19 mouse cellular contexts compared by ENCODE assay signal in the genomic region with DNA sequence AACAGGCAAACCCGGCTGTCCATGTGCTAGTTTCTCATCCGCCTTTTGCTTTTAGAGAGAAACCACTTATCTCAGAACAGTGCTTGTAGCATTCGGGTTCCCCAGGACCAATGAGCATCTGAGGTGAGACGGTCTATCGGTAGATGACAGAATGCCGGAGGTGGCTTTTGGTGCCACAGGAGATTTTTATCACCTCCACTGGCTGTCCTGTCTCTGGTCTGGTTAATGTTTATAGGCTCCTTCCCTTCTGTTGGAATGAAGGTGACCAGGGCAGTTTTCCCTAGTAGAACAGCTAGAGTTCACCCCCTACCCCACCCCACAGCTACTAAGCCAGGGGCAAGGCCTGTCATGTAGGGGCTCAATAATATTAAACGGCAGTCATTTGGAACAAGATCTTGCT.
"Had no signal": no experiment of that assay in that cellular context is flagged by ENCODE, and none has a peak within 500 bp of the region (broad histone marks: within the 10 kb centered on the region; RNA-seq: fewer than 3 reads in every experiment).

No protein-coding gene starts in this region.

- H3K4me3 ChIP-seq: midbrain, embryonic 10.5 days; midbrain, embryonic 12.5 days; myocyte; neural tube, embryonic 13.5 days; neural tube, embryonic 15.5 days had no signal

- H3K36me3 ChIP-seq: midbrain, embryonic 10.5 days; midbrain, embryonic 12.5 days; neural tube, embryonic 13.5 days; neural tube, embryonic 15.5 days had no signal

- H3K27ac ChIP-seq: liver, embryonic 14.5 days; midbrain, embryonic 10.5 days; midbrain, embryonic 12.5 days; neural tube, embryonic 13.5 days; neural tube, embryonic 15.5 days had no signal

- H3K9ac ChIP-seq: liver, embryonic 14.5 days; lung, embryonic 14.5 days; midbrain, embryonic 12.5 days; neural tube, embryonic 13.5 days; neural tube, embryonic 15.5 days had no signal

- H3K27me3 ChIP-seq: midbrain, embryonic 12.5 days; neural tube, embryonic 13.5 days; neural tube, embryonic 15.5 days had no signal

- DNase-seq: lung, adult 18-20 months; lung, embryonic 14.5 days; lung, postnatal 10 days; lung, postnatal 4 days; midbrain, embryonic 14.5 days; retina, postnatal 1 day; right cerebral cortex, adult 18-20 months; right cerebral cortex, postnatal 25 days; right cerebral cortex, postnatal 4 days; spleen, adult 18-20 months; thymus, adult 18-20 months; thymus, postnatal 14 days; thymus, postnatal 36 days had no signal

- H3K4me2 ChIP-seq: lung, embryonic 14.5 days; midbrain, embryonic 12.5 days; neural tube, embryonic 13.5 days; neural tube, embryonic 15.5 days had no signal

- H3K9me3 ChIP-seq: midbrain, embryonic 10.5 days; midbrain, embryonic 12.5 days; neural tube, embryonic 13.5 days; neural tube, embryonic 15.5 days had no signal
